Mouse (Mus musculus) kidney, embryonic 14.5 days (tissue): ENCODE measurements at regions not wholly inside any gene's neighbourhood (a gene's known extent, or its start where the extent isn't known, plus 50 kb on each side); places are given as distances from the start of the nearest gene placed in this dataset.

ENCODE experiments used
- ATAC-seq: fragments of 200-750 bp; cut with Nextera tagmentation; 2 replicates; pipeline ENCODE4 v1.8.0; 2017; ENCODE audit warnings: moderate number of reproducible peaks, mild to moderate bottlenecking, moderate TSS enrichment, moderate library complexity; ENCODE audit not compliant: low FRiP score, low TSS enrichment
- H3K27ac ChIP-seq: fragments of 300-500 bp; sonication (generic); 2 replicates; pipeline ENCODE4 v1.5.1; 2014; ENCODE audit warnings: low read depth, mild to moderate bottlenecking, low read length, moderate library complexity, mixed read lengths
- H3K27me3 ChIP-seq: fragments of 300-500 bp; sonication (generic); 2 replicates; pipeline ENCODE4 v1.6.1; 2014; ENCODE audit warnings: mild to moderate bottlenecking, low read length; ENCODE audit not compliant: control insufficient read depth, insufficient read depth
- H3K36me3 ChIP-seq: fragments of 300-500 bp; sonication (generic); 2 replicates; pipeline ENCODE4 v1.6.1; 2014; ENCODE audit warnings: low read length, mixed read lengths; ENCODE audit not compliant: control insufficient read depth, insufficient read depth
- H3K4me1 ChIP-seq: fragments of 300-500 bp; sonication (generic); 2 replicates; pipeline ENCODE4 v1.6.1; 2014; ENCODE audit warnings: low read length, mixed read lengths; ENCODE audit not compliant: control insufficient read depth, insufficient read depth
- H3K4me2 ChIP-seq: fragments of 300-500 bp; sonication (generic); replicated peaks from 2 replicates; pipeline ENCODE4 v1.6.1; 2014; ENCODE audit warnings: low read depth, mild to moderate bottlenecking, low read length
- H3K4me3 ChIP-seq: fragments of 300-500 bp; sonication (generic); 2 replicates; pipeline ENCODE4 v1.5.1; 2014; ENCODE audit warnings: mild to moderate bottlenecking, low read length
- H3K9ac ChIP-seq: fragments of 300-500 bp; sonication (generic); 2 replicates; pipeline ENCODE4 v1.6.1; 2014; ENCODE audit warnings: low read depth, mild to moderate bottlenecking, low read length, moderate library complexity
- H3K9me3 ChIP-seq: fragments of 300-500 bp; sonication (generic); 2 replicates; pipeline ENCODE4 v1.6.1; 2016; ENCODE audit warnings: low read length; ENCODE audit not compliant: control insufficient read depth
- WGBS: fragments of 180-500 bp; shearing (Covaris S2); extraction: QIAGEN DNeasy Blood & Tissue Kit; methylation state at CpG from one replicate; pipeline ENCODE4 v1.1.7; 2014; 5-methylcytosine and 5-hydroxymethylcytosine counted together

DNA sequence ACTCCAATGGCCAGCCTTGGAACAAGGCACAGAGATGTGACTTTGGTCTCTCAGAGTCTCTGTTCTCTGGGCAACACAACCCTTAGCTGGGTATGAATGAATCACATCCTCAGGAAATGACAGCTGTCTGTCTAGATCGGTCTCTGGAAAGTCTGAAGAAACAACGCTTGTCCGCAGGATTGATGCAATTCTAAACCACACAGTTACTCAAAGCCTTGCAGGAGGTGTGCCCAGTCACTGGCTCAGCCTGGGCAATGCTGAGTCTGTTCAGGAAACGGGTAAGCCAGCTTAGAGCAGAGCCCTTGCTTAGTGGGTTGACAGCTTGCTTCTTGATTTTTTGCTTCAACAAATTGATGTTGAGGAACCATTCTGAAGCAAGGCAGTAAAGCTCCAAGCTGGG is 53.7 kb upstream of the Nt5e start:
- 86% methylated on average over 4 of the region's 4 CpGs for WGBS
- Histone ChIP-seq H3K9ac (no peak overlapping the region), H3K4me3 (no peak overlapping the region), H3K27me3 (no peaks in the 10 kb centered on the region), H3K36me3 (no peaks in the 10 kb centered on the region), H3K27ac (no peak overlapping the region), H3K4me1 (no peaks in the 10 kb centered on the region), H3K9me3 (no peaks in the 10 kb centered on the region), H3K4me2 (no peak overlapping the region)
- ATAC-seq: no peak

- Histone ChIP-seq H3K27ac (no peak overlapping the region), H3K4me3 (no peak overlapping the region), H3K4me1 (no peaks in the 10 kb centered on the region), H3K9ac (no peak overlapping the region), H3K9me3 (no peaks in the 10 kb centered on the region), H3K36me3 (no peaks in the 10 kb centered on the region), H3K27me3 (no peaks in the 10 kb centered on the region), H3K4me2 (no peak overlapping the region)
- no peak for ATAC-seq
Measured at GRCm38 (mm10) chr9:88274040-88274439, 53.0 kb upstream of the Nt5e start.

DNA sequence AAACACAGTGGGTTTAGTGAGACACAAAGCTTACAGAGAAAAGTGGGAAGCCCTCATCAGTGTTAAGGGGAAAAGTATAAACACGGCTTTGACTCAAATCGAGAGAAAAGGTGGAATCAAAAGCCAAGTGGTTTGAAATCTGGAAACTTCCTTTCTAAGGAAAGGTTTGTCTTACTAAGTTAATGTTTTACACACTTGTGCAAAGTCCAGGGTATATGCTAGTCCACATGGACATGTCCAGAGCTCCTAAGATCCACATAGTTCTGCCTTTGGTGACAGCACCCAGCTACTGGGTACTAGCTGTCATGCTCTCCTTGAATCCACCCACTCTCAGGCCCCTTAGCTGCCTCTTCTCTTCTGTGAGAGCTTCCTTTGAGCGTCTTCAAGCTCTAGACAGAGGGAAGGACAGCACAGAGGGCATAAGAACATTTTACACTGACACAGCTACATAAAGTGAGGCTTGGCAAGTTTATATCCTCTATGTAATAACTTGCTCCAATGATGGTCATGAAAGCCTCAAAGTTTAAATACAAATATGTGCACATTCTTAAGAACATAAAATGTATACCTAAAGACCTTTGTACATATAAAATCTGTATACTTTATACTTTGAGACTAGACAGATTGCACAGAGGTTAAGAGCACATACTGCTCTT is 52.2 kb upstream of the Nt5e start:
- Histone ChIP-seq H3K9ac (no peak overlapping the region), H3K27me3 (no peaks in the 10 kb centered on the region), H3K4me3 (no peak overlapping the region), H3K9me3 (no peaks in the 10 kb centered on the region), H3K4me2 (no peak overlapping the region), H3K27ac (no peak overlapping the region), H3K4me1 (no peaks in the 10 kb centered on the region), H3K36me3 (no peaks in the 10 kb centered on the region)
- 77% methylated on average over 3 of the region's 3 CpGs for WGBS
- no peak for ATAC-seq

DNA sequence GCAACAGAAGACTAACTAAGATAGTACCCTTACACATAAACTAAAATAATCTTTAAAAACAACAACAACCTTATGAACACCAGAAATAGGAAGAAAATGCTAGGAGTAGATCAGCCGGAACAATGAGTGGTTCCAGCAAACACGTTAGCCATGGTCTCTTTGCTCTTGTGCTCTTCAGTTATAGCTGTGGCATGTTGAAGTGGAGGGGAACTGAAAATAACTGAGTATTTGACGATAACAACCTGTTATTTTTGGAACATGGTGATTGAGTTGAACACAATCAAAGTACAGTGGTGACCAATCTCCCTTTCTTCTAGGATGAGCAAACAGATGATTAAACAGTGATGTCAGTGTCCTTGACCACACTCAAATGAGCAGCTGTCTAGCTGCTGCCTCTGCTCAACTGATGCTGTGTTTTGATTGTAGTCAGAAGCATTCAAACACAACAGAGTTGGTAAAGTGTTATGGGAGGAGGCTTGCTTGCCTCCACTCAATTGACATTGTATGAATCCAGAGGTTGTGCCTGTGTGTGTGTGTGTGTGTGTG is 50.9 kb upstream of the Nt5e start:
- WGBS: 88% methylated on average over 3 of the region's 3 CpGs
- Histone ChIP-seq H3K9ac (no peak overlapping the region), H3K36me3 (no peaks in the 10 kb centered on the region), H3K27me3 (no peaks in the 10 kb centered on the region), H3K9me3 (no peaks in the 10 kb centered on the region), H3K4me1 (no peaks in the 10 kb centered on the region), H3K4me3 (no peak overlapping the region), H3K27ac (no peak overlapping the region), H3K4me2 (no peak overlapping the region)
- no peak for ATAC-seq

DNA sequence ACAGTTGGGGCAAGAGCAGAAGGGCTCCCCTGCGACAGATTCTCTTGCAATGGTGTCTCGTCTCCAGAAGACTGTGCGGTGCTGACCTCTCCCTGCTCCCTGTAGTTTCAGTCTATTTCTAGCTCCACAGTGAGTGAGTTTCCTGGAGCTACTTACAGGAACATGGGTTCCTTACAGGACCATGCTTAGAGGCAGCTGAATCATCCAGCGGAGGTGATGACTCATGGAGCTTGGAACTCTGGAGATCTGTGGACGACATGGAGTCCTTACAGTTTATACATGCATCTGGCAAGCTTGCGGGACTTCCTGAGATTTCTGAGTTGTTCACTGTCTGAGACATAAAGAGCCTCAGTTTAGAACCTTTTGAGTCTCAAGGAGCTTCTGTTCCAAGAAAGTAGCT is 50.0 kb upstream of the Nt5e start:
- Histone ChIP-seq H3K4me2 (no peak overlapping the region), H3K27me3 (no peaks in the 10 kb centered on the region), H3K4me1 (no peaks in the 10 kb centered on the region), H3K27ac (no peak overlapping the region), H3K9me3 (no peaks in the 10 kb centered on the region), H3K36me3 (no peaks in the 10 kb centered on the region), H3K4me3 (no peak overlapping the region), H3K9ac (no peak overlapping the region)
- 85% methylated on average over 6 of the region's 6 CpGs for WGBS
- ATAC-seq: no peak
